Mouse (Mus musculus): ENCODE measurements around the gene Kank4.
"Not testable (repeated sequence)": the region's sequence is repeated elsewhere in the genome, so short reads cannot be mapped to it uniquely, and the experiment has no call there.

Kank4 gene

GRCm38 (mm10) chr4:98826701-98827100 lies 9.4 kb upstream of the Kank4 start:
- DNase-seq, result no peak

GRCm38 (mm10) chr4:98823740-98824139 lies 6.4 kb upstream of the Kank4 start, which contains the start of gene I0C0044D17Rik:
I0C0044D17Rik (minus strand) TSS chr4:98823840.
- DNase-seq, result not testable (repeated sequence)

DNA sequence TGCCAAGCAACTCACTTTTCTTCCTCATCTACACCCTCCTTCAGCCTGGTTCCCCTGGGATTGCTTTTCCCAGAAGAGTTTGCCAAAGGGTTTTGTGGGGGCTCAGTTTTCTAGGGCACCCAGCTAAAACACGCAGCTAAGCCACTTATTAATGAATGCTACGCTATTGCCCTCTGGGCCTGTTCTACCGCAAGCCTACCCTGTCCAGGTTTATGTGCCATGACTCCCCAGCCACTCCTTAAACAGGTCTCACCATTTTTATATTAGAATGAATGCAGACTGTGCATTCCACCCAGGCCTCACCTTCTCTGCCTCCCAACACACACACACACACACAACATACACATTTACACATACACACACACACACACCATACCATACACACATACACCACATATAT lies 5.7 kb upstream of the Kank4 start:
- no peak for DNase-seq

DNA sequence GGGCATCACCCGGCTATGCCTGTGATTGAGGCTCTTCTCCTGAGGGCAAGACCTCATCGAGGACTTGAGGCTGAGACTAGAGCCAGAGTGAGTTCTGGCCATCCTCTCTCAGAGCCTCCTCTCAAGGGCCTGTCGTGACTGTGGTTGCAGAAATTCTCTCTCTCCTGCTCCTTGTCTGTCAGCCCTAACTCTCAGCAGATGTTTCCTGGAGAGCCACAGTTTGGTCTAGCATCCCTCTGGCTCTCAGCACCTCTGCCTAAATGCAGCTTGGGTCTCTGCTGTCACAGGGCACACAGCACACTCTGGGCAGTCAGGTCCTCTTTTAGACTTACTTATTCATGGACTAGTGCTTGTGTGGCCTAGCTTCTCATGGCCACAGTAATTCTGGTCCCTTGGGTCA lies 5.1 kb upstream of the Kank4 start:
- no peak for DNase-seq

DNA sequence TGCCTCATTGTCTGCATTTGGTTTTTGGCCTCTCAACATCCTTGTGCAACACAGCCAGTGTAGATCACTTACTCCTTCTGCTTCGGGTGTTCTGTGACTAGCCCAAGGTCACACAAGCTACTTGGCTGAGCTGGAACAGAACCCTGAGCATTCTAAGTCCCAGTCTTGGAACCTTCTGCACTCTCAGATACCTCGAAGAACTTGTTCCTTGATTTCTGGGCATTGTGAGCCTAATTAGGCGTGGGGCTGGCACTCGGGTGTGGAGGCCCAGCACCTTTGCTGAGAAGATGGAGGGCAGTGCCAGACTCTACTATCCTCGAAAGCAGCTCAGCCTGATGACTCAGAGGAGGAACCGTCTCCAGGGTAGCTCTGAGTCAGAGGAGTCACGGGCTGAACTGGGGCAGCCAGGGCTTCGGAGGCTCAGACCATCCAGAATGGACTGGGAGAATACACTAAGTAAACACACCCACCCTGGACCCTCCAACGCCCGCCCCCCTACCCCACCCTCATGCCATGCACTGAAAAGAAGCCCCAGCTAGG lies 1.9 kb upstream of the Kank4 start:
- DNase-seq, result no peak

DNA sequence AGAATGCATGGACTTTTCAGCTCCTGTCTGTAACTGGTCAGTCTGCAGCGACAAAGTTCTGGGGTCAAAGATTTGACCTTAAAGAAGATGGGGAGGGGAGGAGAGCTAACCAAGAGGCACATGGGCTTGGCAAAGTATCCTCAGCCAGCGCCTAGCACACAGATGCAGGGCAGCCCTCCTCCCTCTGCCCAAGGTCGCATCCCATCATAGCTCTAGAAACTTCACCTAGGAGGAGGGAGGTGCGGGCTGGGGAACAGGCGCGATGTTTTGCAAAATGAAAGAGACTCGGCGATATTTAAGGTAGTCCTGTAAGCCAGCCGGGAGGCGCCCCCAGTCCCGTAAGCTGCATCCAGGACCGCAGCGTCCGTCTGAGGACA lies 542 bp downstream of the Kank4 start:
- DNase-seq, result no peak

DNA sequence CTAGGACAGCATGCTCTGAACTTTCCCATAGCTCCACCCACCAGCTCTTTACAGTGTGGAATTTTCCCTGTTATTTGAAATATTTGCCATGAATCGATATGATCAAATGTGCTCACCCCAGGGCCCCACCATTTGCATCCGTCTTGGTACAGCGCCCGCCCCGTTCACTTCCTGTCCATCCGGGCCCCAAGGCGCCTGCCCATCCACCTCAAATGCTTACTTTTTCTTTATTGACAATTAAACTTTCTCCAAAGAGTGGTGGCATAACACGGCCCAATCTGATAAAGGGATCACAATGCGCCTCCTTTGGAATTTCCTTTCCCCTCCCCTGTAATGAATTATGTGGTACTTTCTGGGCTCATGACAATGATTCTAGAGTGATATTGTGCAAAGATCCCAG lies 11.0 kb downstream of the Kank4 start:
- no peak for DNase-seq

GRCm38 (mm10) chr4:98805291-98806048 lies 11.9 kb downstream of the Kank4 start:
- no peak for DNase-seq

- DNase-seq, result no peak
Observed at GRCm38 (mm10) chr4:98804476-98805134, 12.7 kb downstream of the Kank4 start.

- no peak for DNase-seq
Observed at GRCm38 (mm10) chr4:98801775-98802174, 15.6 kb downstream of the Kank4 start.

DNA sequence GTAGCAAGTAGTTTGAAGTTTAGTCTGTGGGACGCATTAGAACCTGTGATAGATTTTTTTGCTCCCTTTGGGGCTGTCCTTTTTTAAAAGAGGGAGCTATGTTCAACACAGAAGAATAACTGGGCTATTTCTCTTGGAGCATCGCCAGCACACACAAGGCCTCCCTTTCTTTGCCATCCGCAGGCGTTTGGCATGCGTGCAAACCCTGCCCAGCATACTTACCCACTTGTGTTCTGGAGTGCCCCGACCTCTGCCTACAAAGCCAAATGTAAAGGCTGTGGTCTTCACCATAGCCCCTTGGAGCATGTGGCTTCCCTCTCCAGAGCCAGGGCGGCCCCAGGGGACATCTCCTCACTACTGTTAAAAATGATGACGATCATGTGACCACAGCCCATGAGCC lies 16.5 kb downstream of the Kank4 start:
- no peak for DNase-seq

- DNase-seq, result peak; percentile 92
Observed at GRCm38 (mm10) chr4:98796591-98797341, 20.6 kb downstream of the Kank4 start.

DNA sequence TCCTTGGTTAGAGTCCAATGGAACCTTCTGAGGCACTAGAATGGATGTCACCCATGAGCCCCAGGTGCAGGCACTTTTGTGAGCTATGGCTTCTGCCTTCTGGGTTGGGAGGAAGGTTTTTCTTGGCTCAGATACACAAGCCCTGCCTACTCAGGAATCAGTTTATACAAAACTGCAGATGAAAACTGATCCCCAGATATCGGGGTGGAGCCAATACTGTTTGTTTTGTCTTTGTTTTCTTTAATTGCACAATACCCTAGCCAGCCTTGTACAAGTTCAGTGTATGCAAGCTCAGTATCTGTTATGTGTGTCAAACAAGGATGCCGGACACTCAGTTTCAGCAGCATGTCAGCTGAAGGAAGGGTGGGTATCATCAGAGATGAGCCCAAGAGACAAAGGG lies 22.1 kb downstream of the Kank4 start:
- no peak for DNase-seq

DNA sequence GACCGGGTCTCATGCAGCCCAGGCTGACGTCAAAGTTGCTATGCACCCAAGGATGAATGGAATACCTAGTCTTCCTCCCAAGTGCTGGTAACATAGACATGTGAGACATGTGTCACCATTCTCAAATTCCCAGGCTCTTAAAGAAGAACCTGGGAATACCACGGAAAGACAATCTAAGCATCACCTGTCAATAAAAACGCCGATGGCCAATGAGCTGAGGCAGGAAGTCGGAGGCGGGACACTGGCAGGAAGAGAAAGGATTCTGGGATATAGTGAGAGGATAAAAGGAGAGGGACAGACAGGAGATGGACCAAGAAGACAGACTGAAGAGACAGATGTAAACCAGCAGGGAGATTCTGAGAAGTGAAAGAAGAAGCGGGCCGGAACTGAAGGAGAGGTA lies 23.9 kb downstream of the Kank4 start:
- DNase-seq, result no peak

GRCm38 (mm10) chr4:98790721-98791120 lies 26.6 kb downstream of the Kank4 start:
- DNase-seq, result no peak

DNA sequence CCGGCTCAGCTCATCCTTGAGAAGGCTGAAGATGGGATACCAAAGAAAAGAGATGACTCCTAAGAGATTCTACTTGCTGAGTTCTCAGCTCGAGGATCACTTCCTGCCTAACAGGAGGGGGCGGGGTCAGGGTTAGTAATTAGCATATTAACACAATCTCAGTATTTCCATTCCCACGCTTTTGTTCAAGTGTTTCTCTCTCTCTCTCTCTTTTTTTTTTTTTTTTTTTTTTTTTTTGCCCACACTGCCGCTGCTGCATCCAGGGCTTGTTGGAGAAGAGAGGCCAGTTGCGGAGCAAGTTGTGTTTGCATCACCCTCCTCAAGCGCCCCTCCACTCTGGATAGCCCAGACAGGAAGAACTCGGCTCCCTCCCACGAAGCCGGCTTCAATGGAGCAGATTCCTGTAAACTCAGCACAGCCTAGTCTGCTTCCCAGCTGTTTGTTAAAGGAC lies 27.5 kb downstream of the Kank4 start:
- DNase-seq, result no peak

GRCm38 (mm10) chr4:98789133-98789765 lies 28.1 kb downstream of the Kank4 start:
- no peak for DNase-seq

DNA sequence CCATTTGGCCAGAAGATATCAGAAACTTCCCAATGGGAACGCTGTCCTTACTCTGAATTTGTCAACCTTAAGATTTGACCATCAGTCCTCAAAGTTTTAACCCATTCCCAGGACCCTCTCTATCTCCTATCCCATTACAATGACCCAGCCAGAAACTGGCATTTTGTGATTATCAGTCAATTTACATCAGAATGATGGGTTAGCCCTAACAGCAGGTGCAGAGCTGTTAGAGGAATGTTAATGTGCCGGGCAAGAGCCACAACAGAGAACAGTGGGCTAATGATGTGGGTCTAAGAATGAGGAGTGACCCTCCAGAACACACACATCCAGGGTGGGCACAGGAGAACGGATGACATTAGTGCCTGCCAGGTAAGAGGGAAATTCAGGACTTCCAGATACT lies 31.1 kb downstream of the Kank4 start:
- DNase-seq, result no peak

- DNase-seq, result no peak
Observed at GRCm38 (mm10) chr4:98785851-98786250, 31.5 kb downstream of the Kank4 start.

DNA sequence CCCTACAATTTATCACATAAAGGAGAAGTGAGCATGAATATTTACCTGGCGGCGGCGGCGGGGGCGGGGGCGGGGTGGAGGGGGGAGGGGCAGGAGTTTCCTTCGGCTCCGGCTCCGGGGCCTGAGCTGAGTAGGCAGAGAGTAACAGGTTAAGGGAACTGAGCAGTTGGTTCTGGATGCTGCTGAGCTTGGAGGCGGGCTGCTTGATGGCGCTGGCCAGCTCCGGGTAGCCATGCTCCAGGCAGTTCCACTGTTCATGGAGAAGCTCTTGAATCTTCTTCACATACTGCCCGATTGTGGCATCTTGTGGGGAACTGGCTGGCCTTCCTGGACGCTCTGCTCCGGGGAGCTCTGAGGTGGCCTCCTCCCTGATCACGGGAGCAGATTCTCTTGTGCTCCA lies 39.1 kb downstream of the Kank4 start:
- no peak for DNase-seq

- no peak for DNase-seq
Observed at GRCm38 (mm10) chr4:98777464-98777863, 39.9 kb downstream of the Kank4 start.

GRCm38 (mm10) chr4:98776721-98777427 lies 40.5 kb downstream of the Kank4 start:
- no peak for DNase-seq

Data from heart, adult 11 months (tissue).